Mouse (Mus musculus) forebrain, embryonic 13.5 days (tissue): ENCODE measurements at regions not wholly inside any gene's neighbourhood (a gene's known extent, or its start where the extent isn't known, plus 50 kb on each side); places are given as distances from the start of the nearest gene placed in this dataset.

Experiments
- ATAC-seq: fragments of 200-750 bp; cut with Nextera tagmentation; 2 replicates; pipeline ENCODE4 v1.8.0; 2017
- H3K27ac ChIP-seq: fragments of 300-500 bp; sonication (generic); 2 replicates; pipeline ENCODE4 v1.5.1; 2015; ENCODE audit warnings: inconsistent platforms, mild to moderate bottlenecking, moderate library complexity
- H3K27me3 ChIP-seq: fragments of 300-500 bp; sonication (generic); 2 replicates; pipeline ENCODE4 v1.6.1; 2015; ENCODE audit warnings: mild to moderate bottlenecking, inconsistent platforms
- H3K36me3 ChIP-seq: fragments of 300-500 bp; sonication (generic); 2 replicates; pipeline ENCODE4 v1.6.1; 2015; ENCODE audit warnings: mild to moderate bottlenecking, inconsistent platforms; ENCODE audit not compliant: poor library complexity, severe bottlenecking
- H3K4me1 ChIP-seq: fragments of 300-500 bp; sonication (generic); 2 replicates; pipeline ENCODE4 v1.6.1; 2015; ENCODE audit warnings: inconsistent platforms
- H3K4me2 ChIP-seq: fragments of 300-500 bp; sonication (generic); 2 replicates; pipeline ENCODE4 v1.6.1; 2015; ENCODE audit warnings: inconsistent platforms, mild to moderate bottlenecking, moderate library complexity
- H3K4me3 ChIP-seq: fragments of 300-500 bp; sonication (generic); 2 replicates; pipeline ENCODE4 v1.5.1; 2015; ENCODE audit warnings: mild to moderate bottlenecking, inconsistent platforms
- H3K9ac ChIP-seq: fragments of 300-500 bp; sonication (generic); 2 replicates; pipeline ENCODE4 v1.6.1; 2015; ENCODE audit warnings: mild to moderate bottlenecking, inconsistent platforms
- H3K9me3 ChIP-seq: fragments of 300-500 bp; sonication (generic); replicated peaks from 2 replicates; pipeline ENCODE4 v1.6.1; 2016; ENCODE audit warnings: inconsistent platforms
- WGBS: fragments of 180-500 bp; shearing (Covaris S2); methylation state at CpG from one replicate; pipeline ENCODE4 v1.1.7; 2015; 5-methylcytosine and 5-hydroxymethylcytosine counted together

DNA sequence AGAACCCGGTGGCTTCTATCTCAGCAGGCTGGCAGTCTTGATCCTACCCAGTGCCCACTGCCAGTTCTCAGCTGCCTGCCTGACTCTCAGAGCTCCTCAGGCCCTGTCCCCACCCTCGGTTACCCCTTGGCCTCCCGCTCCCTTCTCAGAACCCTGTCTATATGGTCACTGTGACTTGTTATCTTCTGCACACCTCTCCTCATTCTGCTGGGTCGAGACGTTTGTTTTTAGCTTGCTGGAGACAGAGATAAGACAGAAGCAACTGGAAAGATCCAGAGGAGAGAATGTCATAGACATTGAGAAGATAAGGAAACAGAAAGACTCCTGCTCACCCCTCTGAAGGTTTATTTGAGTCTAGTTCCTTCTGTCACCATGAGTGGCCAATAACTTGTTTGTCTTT, 53.8 kb upstream of the Phc1 start:
- Histone ChIP-seq H3K4me1 (no peaks in the 10 kb centered on the region), H3K9ac (no peak overlapping the region), H3K36me3 (no peaks in the 10 kb centered on the region), H3K4me2 (no peak overlapping the region), H3K27ac (no peak overlapping the region), H3K9me3 (no peaks in the 10 kb centered on the region), H3K27me3 (no peaks in the 10 kb centered on the region), H3K4me3 (no peak overlapping the region)
- 89% methylated on average over 5 of the region's 5 CpGs for WGBS
- no peak for ATAC-seq

DNA sequence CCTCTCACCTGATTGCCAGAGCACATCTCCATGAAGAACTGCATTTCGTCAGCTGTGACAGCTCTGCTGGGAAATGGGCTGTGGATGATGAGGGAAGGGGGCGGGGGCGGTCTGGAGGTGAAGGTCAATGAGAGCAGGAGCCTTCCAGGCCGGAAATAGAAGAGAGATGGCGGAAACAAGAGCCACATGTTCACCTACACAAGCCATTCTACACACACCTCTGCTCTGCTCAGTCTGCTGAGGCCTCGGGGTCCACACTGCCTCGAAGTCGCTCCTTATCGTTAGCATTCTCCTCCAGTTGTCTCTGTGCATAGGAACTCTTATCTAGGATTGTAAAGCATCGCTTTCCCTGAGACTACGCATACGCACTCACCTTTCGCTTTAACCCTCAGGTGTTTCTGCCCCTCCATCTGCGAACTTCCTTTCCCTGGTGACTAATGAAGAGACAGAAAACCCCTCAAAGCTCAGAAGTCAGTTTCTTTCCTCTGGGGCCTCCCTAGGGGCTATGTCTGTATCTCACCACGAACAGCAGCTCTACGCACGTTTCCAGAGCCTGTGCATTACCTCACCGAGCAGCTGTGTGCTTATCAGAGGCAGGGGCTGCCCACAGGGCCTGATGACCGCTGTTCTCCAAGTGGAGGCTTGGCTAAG, 53.0 kb upstream of the Phc1 start:
- no peaks in the 10 kb centered on the region for H3K9me3 ChIP-seq
- no peak overlapping the region for H3K4me3 ChIP-seq
- no peaks in the 10 kb centered on the region for H3K4me1 ChIP-seq
- no peak for ATAC-seq
- no peak overlapping the region for H3K4me2 ChIP-seq
- no peaks in the 10 kb centered on the region for H3K36me3 ChIP-seq
- no peaks in the 10 kb centered on the region for H3K27me3 ChIP-seq
- H3K9ac ChIP-seq = no peak overlapping the region
- 88% methylated on average over 19 of the region's 19 CpGs for WGBS
- no peak overlapping the region for H3K27ac ChIP-seq

- Histone ChIP-seq H3K4me3 (no peak overlapping the region), H3K4me2 (peak overlapping the region; percentile 39), H3K9me3 (no peaks in the 10 kb centered on the region), H3K36me3 (no peaks in the 10 kb centered on the region), H3K27me3 (no peaks in the 10 kb centered on the region), H3K4me1 (no peaks in the 10 kb centered on the region), H3K27ac (no peak overlapping the region), H3K9ac (peak overlapping the region; percentile 22; the same call in 1 of the 2 replicates)
- ATAC-seq = peak; percentile 77
- WGBS = 35% methylated on average over 29 of the region's 29 CpGs
Observed at GRCm38 (mm10) chr6:122391725-122392667, 51.6 kb upstream of the Phc1 start.

DNA sequence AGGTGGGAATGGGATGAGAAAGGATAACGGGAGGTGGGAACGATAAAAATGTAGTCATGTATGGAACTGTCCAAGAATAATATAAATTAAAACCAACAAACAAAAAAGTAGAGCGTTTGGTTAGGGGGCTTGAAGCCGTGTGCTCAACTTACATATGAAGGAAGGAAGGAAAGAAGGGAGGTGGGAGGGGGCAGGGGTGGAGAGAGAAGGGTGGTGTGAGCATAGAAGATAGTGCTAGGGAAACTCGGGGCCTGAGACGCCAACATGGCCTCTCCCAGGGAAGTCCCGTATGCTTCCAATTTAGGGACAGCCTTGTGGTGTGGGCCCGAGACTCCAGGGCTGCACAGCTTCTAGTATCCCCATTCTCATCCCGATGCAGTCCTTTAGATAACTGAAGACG, 50.8 kb upstream of the Phc1 start:
- Histone ChIP-seq H3K27me3 (no peaks in the 10 kb centered on the region), H3K4me2 (no peak overlapping the region), H3K4me1 (no peaks in the 10 kb centered on the region), H3K36me3 (no peaks in the 10 kb centered on the region), H3K4me3 (no peak overlapping the region), H3K9me3 (no peaks in the 10 kb centered on the region), H3K9ac (no peak overlapping the region), H3K27ac (no peak overlapping the region)
- ATAC-seq = no peak
- 88% methylated on average over 10 of the region's 10 CpGs for WGBS

DNA sequence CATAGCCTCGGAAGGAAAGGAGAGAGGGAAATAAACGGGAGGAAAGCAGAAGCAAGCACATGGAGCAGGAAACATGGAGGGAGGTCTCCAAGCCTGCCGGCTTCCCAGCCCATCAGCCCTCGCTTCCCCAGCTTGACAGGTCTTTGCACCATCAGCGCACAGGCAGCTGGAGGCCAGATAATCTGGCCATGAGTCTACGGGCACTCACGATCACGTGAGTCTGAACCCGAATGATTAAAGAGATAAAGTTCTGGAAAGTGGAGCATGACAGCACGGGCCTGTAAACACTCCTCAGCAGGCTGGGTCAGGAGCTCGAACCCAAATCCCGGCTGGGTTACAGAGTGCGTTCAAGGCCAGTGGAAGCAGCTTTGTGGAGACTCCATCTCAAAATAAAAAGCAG, 50.4 kb upstream of the Phc1 start:
- no peaks in the 10 kb centered on the region for H3K9me3 ChIP-seq
- no peak for ATAC-seq
- no peaks in the 10 kb centered on the region for H3K27me3 ChIP-seq
- H3K4me1 ChIP-seq = no peaks in the 10 kb centered on the region
- H3K27ac ChIP-seq = no peak overlapping the region
- H3K36me3 ChIP-seq = no peaks in the 10 kb centered on the region
- no peak overlapping the region for H3K4me2 ChIP-seq
- 83% methylated on average over 13 of the region's 13 CpGs for WGBS
- no peak overlapping the region for H3K9ac ChIP-seq
- H3K4me3 ChIP-seq = no peak overlapping the region
